7 mouse cellular contexts compared by ENCODE assay signal in the genomic region with DNA sequence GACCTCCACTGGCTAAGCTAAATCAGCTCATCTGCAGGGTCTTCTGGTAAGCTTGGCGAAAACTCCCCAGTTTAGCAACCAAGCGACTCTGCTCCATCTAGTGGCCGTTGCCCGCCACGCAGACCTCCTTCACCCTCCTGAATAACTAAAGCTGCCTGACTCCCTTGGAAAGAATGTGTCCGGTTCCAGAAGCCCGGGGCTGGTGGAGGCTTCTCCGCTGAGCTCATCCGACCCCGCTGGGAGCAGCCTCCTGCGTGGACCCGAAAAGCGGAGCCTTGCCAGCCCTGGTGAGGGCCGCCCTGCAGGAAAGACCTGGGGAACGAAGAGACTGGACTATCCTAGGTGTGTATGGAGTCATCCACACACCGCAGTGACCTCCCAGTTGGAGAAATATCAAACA.
DNase-seq lines count a peak whose midpoint lies in the region; ATAC-seq and TF ChIP-seq lines count a peak whose summit lies in the region.

No protein-coding gene starts in this region.

- H3K4me3 ChIP-seq in limb, embryonic 12.5 days (replicated peaks), result peak overlapping the region; percentile 34
- peak overlapping the region; percentile 33 for H3K4me3 ChIP-seq in midbrain, embryonic 15.5 days
- H3K4me3 ChIP-seq in spleen, adult 2 months (ENCODE audit: extremely low read depth, insufficient read depth, insufficient read length), result peak overlapping the region; percentile 37; the same call in 1 of the 2 replicates

- 3% methylated on average over 16 of the region's 16 CpGs for WGBS in limb, embryonic 12.5 days
- 4% methylated on average over 16 of the region's 16 CpGs for WGBS in midbrain, embryonic 15.5 days
- WGBS in spleen, adult 2 months, result 5% methylated on average over 16 of the region's 16 CpGs

- TF ChIP-seq CTCF in spleen, adult 2 months (IDR thresholded peaks at IDR 0.05; ENCODE audit: extremely low read depth, insufficient read depth, insufficient read length, insufficient replicate concordance), result peak; percentile 66; the same call in 1 of the 2 replicates

- H3K36me3 ChIP-seq in limb, embryonic 12.5 days, result peaks cover 6% of the 10 kb centered on the region; the same call in 1 of the 2 replicates
- H3K36me3 ChIP-seq in midbrain, embryonic 15.5 days (replicated peaks), result no peaks in the 10 kb centered on the region
- no peaks in the 10 kb centered on the region for H3K36me3 ChIP-seq in spleen, adult 2 months (ENCODE audit: control insufficient read depth, insufficient read depth, low read length)

- DNase-seq in adrenal gland, postnatal 10 days, result peak; percentile 87
- DNase-seq in embryo, embryonic 9.5 days (ENCODE audit: extremely low spot score), result peak; percentile 87
- DNase-seq in heart, adult 11 months, result peak; percentile 98
- DNase-seq in kidney, adult 18-20 months, result peak; percentile 78
- DNase-seq in spleen, adult 2 months (ENCODE audit: low read depth in 1 of 2, low spot score in 2 of 2), result peak; percentile 30 to 37

- peak overlapping the region; percentile 75 for H3K4me2 ChIP-seq in limb, embryonic 12.5 days
- H3K4me2 ChIP-seq in midbrain, embryonic 15.5 days, result peak overlapping the region; percentile 61

- ATAC-seq in limb, embryonic 12.5 days (ENCODE audit: insufficient number of reproducible peaks, insufficient read depth, low FRiP score, low TSS enrichment, low read depth), result peak; percentile 79
- peak; percentile 86 for ATAC-seq in midbrain, embryonic 15.5 days (replicated peaks)

- H3K9ac ChIP-seq in limb, embryonic 12.5 days (replicated peaks), result peak overlapping the region; percentile 61
- H3K9ac ChIP-seq in midbrain, embryonic 15.5 days, result peak overlapping the region; percentile 43

- H3K9me3 ChIP-seq in limb, embryonic 12.5 days, result no peaks in the 10 kb centered on the region
- H3K9me3 ChIP-seq in midbrain, embryonic 15.5 days, result no peaks in the 10 kb centered on the region

- no peak overlapping the region for H3K27ac ChIP-seq in limb, embryonic 12.5 days
- no peak overlapping the region for H3K27ac ChIP-seq in midbrain, embryonic 15.5 days
- no peak overlapping the region for H3K27ac ChIP-seq in spleen, adult 2 months (ENCODE audit: insufficient read depth, low read length)

- H3K4me1 ChIP-seq in limb, embryonic 12.5 days (replicated peaks), result peaks cover 10% of the 10 kb centered on the region; the same call in 1 of the 2 replicates
- peaks cover 13% of the 10 kb centered on the region for H3K4me1 ChIP-seq in midbrain, embryonic 15.5 days
- peaks cover 8% of the 10 kb centered on the region; the same call in 1 of the 2 replicates for H3K4me1 ChIP-seq in spleen, adult 2 months (ENCODE audit: control insufficient read depth, insufficient read depth, insufficient read length)

- H3K27me3 ChIP-seq in limb, embryonic 12.5 days, result no peaks in the 10 kb centered on the region; the same call in 1 of the 2 replicates
- no peaks in the 10 kb centered on the region for H3K27me3 ChIP-seq in midbrain, embryonic 15.5 days (replicated peaks)
- no peaks in the 10 kb centered on the region for H3K27me3 ChIP-seq in spleen, adult 2 months (ENCODE audit: control insufficient read depth, insufficient read depth, low read length)

- no peak for TF ChIP-seq POLR2A in spleen, adult 2 months (IDR thresholded peaks at IDR 0.05; ENCODE audit: low read depth, low read length)

Comparison
In these comparisons a context has a peak if more than half of its experiments do, and no peak if none do; other contexts are left out.
1. DNase-seq: peak in every context shown above with its lines; median percentile 98 in heart, adult 11 months; 87 in adrenal gland, postnatal 10 days; 87 in embryo, embryonic 9.5 days; 78 in kidney, adult 18-20 months; 34 in spleen, adult 2 months.